Mouse (Mus musculus) bone marrow, adult 2 months (tissue): Measurements from ENCODE around the gene 1700014D04Rik.

Experiments used
- CTCF ChIP-seq: fragments of 200-500 bp; IDR thresholded peaks from 2 replicates; pipeline ENCODE4 v1.5.1; 2011; ENCODE audit warnings: low read length, control low read depth; ENCODE audit not compliant: control insufficient read depth, insufficient read depth
- POLR2A ChIP-seq: fragments of 200-500 bp; IDR thresholded peaks from 2 replicates; pipeline ENCODE4 v1.6.1; 2011; ENCODE audit warnings: low read depth, mild to moderate bottlenecking, control low read depth, low read length, borderline replicate concordance; ENCODE audit not compliant: control insufficient read depth

DNA sequence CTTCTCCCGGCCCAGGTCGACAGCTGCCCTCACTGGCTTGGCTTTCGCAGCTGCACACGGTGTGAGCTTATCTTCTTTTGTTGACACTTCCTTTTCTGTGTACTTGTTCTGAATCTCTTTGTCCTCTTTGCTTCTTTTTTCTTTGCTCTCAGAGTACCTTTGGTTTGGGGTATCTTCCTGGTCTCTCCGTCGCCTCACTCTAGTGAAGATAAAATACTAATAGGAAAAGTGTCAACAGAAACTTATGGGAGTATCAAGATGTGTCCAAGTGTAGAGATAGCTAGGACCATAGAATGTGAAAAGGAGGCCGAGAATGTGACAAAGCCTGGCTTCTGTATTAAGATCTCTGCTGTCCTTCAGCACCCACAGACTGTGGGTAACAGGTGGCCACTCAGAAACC lies 35.6 kb upstream of the 1700014D04Rik start, which contains the start of gene Gm49354:
- TF ChIP-seq CTCF (no peak), POLR2A (no peak)
